In genomic region chr7:35392935-35393334, GRCm38 (mm10) we compare ENCODE assay signal across 9 mouse cellular contexts. TPM values are rescaled to one million over a fixed set of nuclear protein-coding genes. Genes with fewer than 3 reads are reported as not detected.
DNase-seq lines count a peak whose midpoint lies in the region.
"Had no signal": no experiment of that assay in that cellular context is flagged by ENCODE, and none has a peak within 500 bp of the region (broad histone marks: within the 10 kb centered on the region; RNA-seq: fewer than 3 reads in every experiment).

No protein-coding gene starts in this region.

- peak; percentile 36 for DNase-seq in cerebellum, adult 8-10 months
- no peak for DNase-seq in cerebellum, adult 11 months
- DNase-seq in left cerebral cortex, postnatal 25 days (ENCODE audit: low spot score in 2 of 2): peak; percentile 24 to 30
- no peak for DNase-seq in left cerebral cortex, postnatal 36 days (ENCODE audit: low spot score in 2 of 2)
- DNase-seq in cerebellum, postnatal 36 days: peak; percentile 11 to 37
- peak; percentile 75 for DNase-seq in lung, postnatal 36 days
- no peak for DNase-seq in Muller cell, postnatal 12 days (ENCODE audit: inconsistent ontology term)
- no peak for DNase-seq in layer of hippocampus, postnatal 36 days

- intact Hi-C loops in left cerebral cortex, postnatal 25 days (cut with DNase I): no loop called here
- intact Hi-C loops in left cerebral cortex, postnatal 36 days (cut with DNase I): loop anchor here (5.0 kb wide), 1 partner anchor 76 kb away; the partner anchor contains the start of gene Gpatch1

RNA-seq across cellular contexts. Expression of gene Faap24, which starts 3.7 kb away (rescaled TPM):
- total RNA-seq in left cerebral cortex, postnatal 25 days (2021): 1 to 10 TPM; 7.7 to 8.3 TPM
- 1 to 10 TPM; 5.5 to 7.4 TPM for total RNA-seq in left cerebral cortex, postnatal 36 days (2021)
- 1 to 10 TPM; 5.0 to 5.4 TPM for total RNA-seq in layer of hippocampus, postnatal 36 days (2021)

RNA-seq across cellular contexts. Expression of gene Cep89, which starts 3.9 kb away (rescaled TPM):
- total RNA-seq in left cerebral cortex, postnatal 25 days (2021): 10 to 100 TPM; 18.2 to 23.3 TPM
- total RNA-seq in left cerebral cortex, postnatal 36 days (2021): 10 to 100 TPM; 13.0 to 21.6 TPM
- 10 to 100 TPM; 18.7 to 21.1 TPM for total RNA-seq in layer of hippocampus, postnatal 36 days (2021)

RNA-seq across cellular contexts. Expression of gene Slc7a9, which starts 55.7 kb away (rescaled TPM):
- total RNA-seq in left cerebral cortex, postnatal 25 days (2021): not detected
- total RNA-seq in left cerebral cortex, postnatal 36 days (2021): not detected
- not detected for total RNA-seq in layer of hippocampus, postnatal 36 days (2021)
- total RNA-seq: layer of hippocampus, adult 18-20 months had no signal

RNA-seq across cellular contexts. Expression of gene Rhpn2, which starts 59.0 kb away (rescaled TPM):
- 1 to 10 TPM; 3.4 to 4.2 TPM for total RNA-seq in left cerebral cortex, postnatal 25 days (2021)
- total RNA-seq in left cerebral cortex, postnatal 36 days (2021): 1 to 10 TPM; 4.8 to 5.1 TPM
- total RNA-seq in layer of hippocampus, postnatal 36 days (2021): 1 to 10 TPM; 4.0 to 6.0 TPM

Comparison
In these comparisons a context has a peak if more than half of its experiments do, and no peak if none do; other contexts are left out.
1. DNase-seq: peak in cerebellum, adult 8-10 months (single experiment), left cerebral cortex, postnatal 25 days (2 of 2), cerebellum, postnatal 36 days (2 of 2) and lung, postnatal 36 days (single experiment); none in cerebellum, adult 11 months (single experiment), left cerebral cortex, postnatal 36 days (0 of 2), Muller cell, postnatal 12 days (single experiment) and layer of hippocampus, postnatal 36 days (0 of 2).